Mouse (Mus musculus) megakaryocyte-erythroid progenitor cell, adult 5 weeks (primary cell): ENCODE measurements around the gene Ogdh. TPM values are rescaled to one million over a fixed set of nuclear protein-coding genes. Genes with fewer than 3 reads are reported as not detected.

Experiments
- polyA plus RNA-seq: library from polyadenylated mRNA; stranded (reverse); fragments of >175 nt; gene quantifications from 2 replicates; pipeline ENCODE4 v1.2.3, GENCODE M21; 2012

The Ogdh gene
- polyA plus RNA-seq: 66.1 and 74.6 TPM in 2 replicates

GRCm38 (mm10) chr11:6291401-6292115 lies at the start of gene Ogdh:
Ogdh (plus strand) TSS chr11:6291633.

GRCm38 (mm10) chr11:6267320-6268254 lies 23.8 kb upstream of the Ogdh start, which contains the start of gene Ddx56:
Ddx56 (minus strand) TSS chr11:6267772.

DNA sequence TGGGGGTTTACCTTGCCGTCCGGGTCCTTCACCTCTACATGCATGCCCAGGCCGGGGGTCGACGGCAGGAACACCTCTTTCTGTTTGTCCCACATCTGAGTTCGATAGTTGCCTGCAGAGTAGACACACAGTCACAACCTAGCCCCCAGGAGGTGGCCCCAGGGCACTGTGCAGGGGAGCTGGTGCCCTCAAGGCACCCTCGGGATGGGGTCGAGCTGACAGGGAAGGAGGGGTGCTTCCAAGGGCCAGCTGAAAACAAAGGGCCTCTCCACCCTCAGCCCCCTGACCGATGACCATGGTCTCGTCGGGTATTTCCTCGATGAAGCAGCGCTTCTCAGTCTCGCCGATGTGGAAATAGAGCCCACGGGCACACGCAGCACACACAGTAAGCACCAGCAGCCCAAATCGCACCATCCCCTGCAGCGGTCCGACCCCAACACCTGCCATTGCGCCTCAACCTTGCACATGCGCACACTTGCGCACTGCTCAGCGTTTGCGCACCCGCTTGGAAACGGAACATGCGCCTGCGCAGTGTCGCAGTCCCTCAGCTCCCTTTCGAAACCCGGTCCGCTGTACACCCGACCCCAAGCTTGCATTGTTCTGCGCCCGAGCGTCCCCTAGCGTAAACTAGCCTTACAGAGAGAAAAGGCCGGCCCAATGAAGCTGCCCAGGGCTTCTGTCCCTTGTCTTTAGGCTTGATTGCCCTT lies 16.9 kb upstream of the Ogdh start, which contains the start of gene Tmed4:
Gene Tmed4, minus strand, starts transcription at position 484 of the 707 bp plus-strand sequence.

GRCm38 (mm10) chr11:6388726-6389413 lies 97.4 kb downstream of the Ogdh start, which contains the start of gene Zmiz2:
Zmiz2 (plus strand) TSS chr11:6389074.

Other genes with a start within 250 kb of the Ogdh start
- 0.81 and 0.96 TPM in 2 replicates for gene Camk2b, start 225.3 kb upstream of the Ogdh start, polyA plus RNA-seq
- not detected in 2 replicates for gene A730071L15Rik, start 91.6 kb upstream of the Ogdh start, polyA plus RNA-seq
- 19.5 and 24.4 TPM in 2 replicates for gene Nudcd3, start 91.2 kb upstream of the Ogdh start, polyA plus RNA-seq
- not detected in 2 replicates for gene Npc1l1, start 61.5 kb upstream of the Ogdh start, polyA plus RNA-seq
- 19.3 and 19.5 TPM in 2 replicates for gene Ddx56, start 23.9 kb upstream of the Ogdh start, polyA plus RNA-seq
- 69.2 and 85.5 TPM in 2 replicates for gene Tmed4, start 16.8 kb upstream of the Ogdh start, polyA plus RNA-seq
- 302 and 343 TPM in 2 replicates for gene Zmiz2, start 97.4 kb downstream of the Ogdh start, polyA plus RNA-seq
- gene Ppia, start 123.8 kb downstream of the Ogdh start, polyA plus RNA-seq: 175 and 192 TPM in 2 replicates
- gene H2afv, start 152.8 kb downstream of the Ogdh start, polyA plus RNA-seq: 154 and 173 TPM in 2 replicates
- gene Purb, start 184.3 kb downstream of the Ogdh start, polyA plus RNA-seq: 11.1 and 14.7 TPM in 2 replicates
- 60.0 and 82.0 TPM in 2 replicates for gene Myo1g, start 229.3 kb downstream of the Ogdh start, polyA plus RNA-seq